Mouse (Mus musculus) CH12.LX (cell line): Measurements from ENCODE around the gene Olfr1269. TPM values are rescaled to one million over a fixed set of nuclear protein-coding genes. Genes with fewer than 3 reads are reported as not detected.

Source experiments
- DNase-seq: peaks from one replicate; pipeline ENCODE4 v3.0.0-alpha.2; 2013; ENCODE audit errors: extremely low read depth
- H3K27ac ChIP-seq: 2 replicates; pipeline ENCODE4 v1.5.1; 2012; ENCODE audit warnings: low read depth, mild to moderate bottlenecking, control low read depth, moderate library complexity; ENCODE audit not compliant: insufficient read depth
- H3K27me3 ChIP-seq: replicated peaks from 2 replicates; pipeline ENCODE3; 2012; ENCODE audit warnings: inconsistent platforms
- H3K36me3 ChIP-seq, 2 experiments: replicated peaks in 1 of 2; 2 replicates each; pipeline versions ENCODE3 to v1.6.1; 2012; ENCODE audit warnings: inconsistent platforms in 1 of 2, low read length in 1 of 2, mild to moderate bottlenecking in 1 of 2, mixed read lengths in 1 of 2, moderate library complexity in 1 of 2; ENCODE audit not compliant: control insufficient read depth in 1 of 2, insufficient read depth in 1 of 2
- H3K4me1 ChIP-seq, 2 experiments: 2 replicates each; pipeline ENCODE4 v1.6.1; 2012; ENCODE audit warnings: inconsistent platforms in 1 of 2, moderate library complexity in 1 of 2; ENCODE audit not compliant: insufficient read depth in 2 of 2, control insufficient read depth in 1 of 2
- H3K4me2 ChIP-seq: 2 replicates; pipeline ENCODE4 v1.6.1; 2012; ENCODE audit warnings: low read depth, mild to moderate bottlenecking, control low read depth; ENCODE audit not compliant: poor library complexity, insufficient read depth, severe bottlenecking
- H3K4me3 ChIP-seq, 3 experiments: fragments of 150-350 bp in 1 of 3; sonication (generic) in 1 of 3; replicated peaks in 1 of 3; 2 replicates each; pipeline versions ENCODE3 to v1.5.1; 2011 to 2012; ENCODE audit warnings: low read depth in 2 of 3, low read length in 2 of 3, mild to moderate bottlenecking in 2 of 3, moderate library complexity in 2 of 3, control low read depth in 1 of 3, improper control_type of control experiment in 1 of 3, inconsistent platforms in 1 of 3, mixed read lengths in 1 of 3; ENCODE audit not compliant: poor library complexity in 1 of 3
- H3K79me2 ChIP-seq: replicated peaks from 2 replicates; pipeline ENCODE4 v1.6.1; 2012; ENCODE audit warnings: mild to moderate bottlenecking, moderate library complexity; ENCODE audit not compliant: control insufficient read depth, poor library complexity, insufficient read depth, severe bottlenecking; ENCODE audit errors: extremely low read depth
- H3K9ac ChIP-seq: 2 replicates; pipeline ENCODE4 v1.6.1; 2012; ENCODE audit warnings: low read depth, mild to moderate bottlenecking, control low read depth, moderate library complexity; ENCODE audit not compliant: insufficient read depth
- H3K9me3 ChIP-seq: replicated peaks from 2 replicates; pipeline ENCODE3; 2012; ENCODE audit warnings: low read length, inconsistent platforms, mixed read lengths
- CHD1 ChIP-seq: IDR thresholded peaks from 2 replicates; pipeline ENCODE4 v1.6.1; 2012; ENCODE audit warnings: low read depth, low read length, improper control_type of control experiment, inconsistent platforms
- JUN ChIP-seq: IDR thresholded peaks from 2 replicates; pipeline ENCODE4 v1.6.1; 2011; ENCODE audit warnings: low read depth, mild to moderate bottlenecking, low read length, improper control_type of control experiment, moderate library complexity; ENCODE audit not compliant: insufficient read depth
- SIN3A ChIP-seq: IDR thresholded peaks from 2 replicates; pipeline ENCODE4 v1.6.1; 2012; ENCODE audit warnings: low read length, improper control_type of control experiment, inconsistent platforms
- ZC3H11A ChIP-seq: IDR thresholded peaks from 2 replicates; pipeline ENCODE4 v1.6.1; 2012; ENCODE audit warnings: low read depth, mild to moderate bottlenecking, inconsistent platforms, low read length, improper control_type of control experiment
- ZNF384 ChIP-seq: IDR thresholded peaks from 2 replicates; pipeline ENCODE4 v1.6.1; 2012; ENCODE audit warnings: low read depth, low read length, improper control_type of control experiment, inconsistent platforms
- dilution Hi-C: fragments of 300-500 bp; cut with MboI; formaldehyde crosslinking; loops from 2 replicates; pipeline ENCODE4 v1.14.3; 2020; ENCODE audit warnings: low sequenced_read_pairs; ENCODE audit not compliant: extremely low pct_unique_long_range_greater_than_20kb, extremely low pct_ligation_motif_present
- in situ Hi-C: fragments of 300-500 bp; cut with MboI; formaldehyde crosslinking; loops from 3 replicates; pipeline ENCODE4 v1.14.3; 2019; ENCODE audit warnings: low sequenced_read_pairs, low pct_ligation_motif_present, low pct_unique_long_range_greater_than_20kb, mixed read lengths
- polyA plus RNA-seq: library from polyadenylated mRNA; unstranded; fragments of >175 nt; gene quantifications from 2 replicates; pipeline ENCODE4 v1.2.1, GENCODE M21; 2012; ENCODE audit warnings: low read depth; ENCODE audit not compliant: insufficient read length
- total RNA-seq, 2 experiments: library from RNA; depleted of rRNA; stranded (reverse); fragments of 300-350 nt in 1 of 2; fragments of >200 nt in 1 of 2; gene quantifications; 2 replicates each; pipeline ENCODE4 v1.2.3; 2012 to 2014

Olfr1269 gene
- total and polyA plus RNA-seq, 3 experiments, result not detected

GRCm38 (mm10) chr2:90070065-90070464, 51.1 kb downstream of the Olfr1269 start:
- Histone ChIP-seq H3K9me3 (no peaks in the 10 kb centered on the region), H3K4me2 (no peak overlapping the region), H3K79me2 (no peaks in the 10 kb centered on the region), H3K4me1 (no peaks in the 10 kb centered on the region), H3K4me3 (no peak overlapping the region), H3K9ac (no peak overlapping the region), H3K27me3 (peaks cover 12% of the 10 kb centered on the region), H3K36me3 (no peaks in the 10 kb centered on the region), H3K27ac (no peak overlapping the region)
- no peak for TF ChIP-seq JUN
- no peak for TF ChIP-seq ZC3H11A
- no peak for TF ChIP-seq SIN3A
- TF ChIP-seq CHD1, result no peak
- no peak for TF ChIP-seq ZNF384
- DNase-seq, result no peak
- in situ Hi-C loops, result no loop called here
- dilution Hi-C loops, result no loop called here

Other genes with a start within 250 kb of the Olfr1269 start
- gene Olfr1257, start 243.0 kb downstream of the Olfr1269 start, total RNA-seq (2012; rRNA removed), result not detected in 2 replicates
- gene Olfr1257, start 243.0 kb downstream of the Olfr1269 start, total RNA-seq (2014; rRNA removed), result not detected in 2 replicates
- not detected in 2 replicates for gene Olfr1257, start 243.0 kb downstream of the Olfr1269 start, polyA plus RNA-seq
- gene Olfr1258, start 194.1 kb downstream of the Olfr1269 start, total RNA-seq (2012; rRNA removed), result not detected in 2 replicates
- not detected in 2 replicates for gene Olfr1258, start 194.1 kb downstream of the Olfr1269 start, total RNA-seq (2014; rRNA removed)
- gene Olfr1258, start 194.1 kb downstream of the Olfr1269 start, polyA plus RNA-seq, result not detected in 2 replicates
- gene Olfr1259, start 172.7 kb downstream of the Olfr1269 start, total RNA-seq (2012; rRNA removed), result 0.21 and 0.34 TPM in 2 replicates
- gene Olfr1259, start 172.7 kb downstream of the Olfr1269 start, total RNA-seq (2014; rRNA removed), result not detected in 2 replicates
- not detected in 2 replicates for gene Olfr1259, start 172.7 kb downstream of the Olfr1269 start, polyA plus RNA-seq
- not detected in 2 replicates for gene Olfr1260, start 147.1 kb downstream of the Olfr1269 start, total RNA-seq (2012; rRNA removed)
- not detected in 2 replicates for gene Olfr1260, start 147.1 kb downstream of the Olfr1269 start, total RNA-seq (2014; rRNA removed)
- gene Olfr1260, start 147.1 kb downstream of the Olfr1269 start, polyA plus RNA-seq, result not detected in 2 replicates
- not detected in 2 replicates for gene Olfr1261, start 130.2 kb downstream of the Olfr1269 start, total RNA-seq (2012; rRNA removed)
- not detected in 2 replicates for gene Olfr1261, start 130.2 kb downstream of the Olfr1269 start, total RNA-seq (2014; rRNA removed)
- not detected in 2 replicates for gene Olfr1261, start 130.2 kb downstream of the Olfr1269 start, polyA plus RNA-seq
- gene Olfr1262, start 121.3 kb downstream of the Olfr1269 start, total RNA-seq (2012; rRNA removed), result not detected in 2 replicates
- not detected in 2 replicates for gene Olfr1262, start 121.3 kb downstream of the Olfr1269 start, total RNA-seq (2014; rRNA removed)
- not detected in 2 replicates for gene Olfr1262, start 121.3 kb downstream of the Olfr1269 start, polyA plus RNA-seq
- not detected in 2 replicates for gene Olfr1263, start 109.3 kb downstream of the Olfr1269 start, total RNA-seq (2012; rRNA removed)
- not detected in 2 replicates for gene Olfr1263, start 109.3 kb downstream of the Olfr1269 start, total RNA-seq (2014; rRNA removed)
- gene Olfr1263, start 109.3 kb downstream of the Olfr1269 start, polyA plus RNA-seq, result not detected in 2 replicates
- gene Olfr1264, start 95.8 kb downstream of the Olfr1269 start, total RNA-seq (2012; rRNA removed), result not detected in 2 replicates
- not detected in 2 replicates for gene Olfr1264, start 95.8 kb downstream of the Olfr1269 start, total RNA-seq (2014; rRNA removed)
- gene Olfr1264, start 95.8 kb downstream of the Olfr1269 start, polyA plus RNA-seq, result not detected in 2 replicates
- not detected in 2 replicates for gene Olfr1265, start 86.1 kb downstream of the Olfr1269 start, total RNA-seq (2012; rRNA removed)
- gene Olfr1265, start 86.1 kb downstream of the Olfr1269 start, total RNA-seq (2014; rRNA removed), result not detected in 2 replicates
- not detected in 2 replicates for gene Olfr1265, start 86.1 kb downstream of the Olfr1269 start, polyA plus RNA-seq
- not detected in 2 replicates for gene Olfr140, start 57.8 kb downstream of the Olfr1269 start, total RNA-seq (2012; rRNA removed)
- not detected in 2 replicates for gene Olfr140, start 57.8 kb downstream of the Olfr1269 start, total RNA-seq (2014; rRNA removed)
- not detected in 2 replicates for gene Olfr140, start 57.8 kb downstream of the Olfr1269 start, polyA plus RNA-seq
- gene Olfr32, start 20.9 kb upstream of the Olfr1269 start, total RNA-seq (2012; rRNA removed), result not detected in 2 replicates
- gene Olfr32, start 20.9 kb upstream of the Olfr1269 start, total RNA-seq (2014; rRNA removed), result not detected in 2 replicates
- not detected in 2 replicates for gene Olfr32, start 20.9 kb upstream of the Olfr1269 start, polyA plus RNA-seq
- not detected in 2 replicates for gene Olfr1270, start 31.7 kb upstream of the Olfr1269 start, total RNA-seq (2012; rRNA removed)
- gene Olfr1270, start 31.7 kb upstream of the Olfr1269 start, total RNA-seq (2014; rRNA removed), result not detected in 2 replicates
- not detected in 2 replicates for gene Olfr1270, start 31.7 kb upstream of the Olfr1269 start, polyA plus RNA-seq
- not detected in 2 replicates for gene Olfr1506, start 103.1 kb upstream of the Olfr1269 start, total RNA-seq (2012; rRNA removed)
- not detected in 2 replicates for gene Olfr1506, start 103.1 kb upstream of the Olfr1269 start, total RNA-seq (2014; rRNA removed)
- gene Olfr1506, start 103.1 kb upstream of the Olfr1269 start, polyA plus RNA-seq, result not detected in 2 replicates
- gene Olfr142, start 136.2 kb upstream of the Olfr1269 start, total RNA-seq (2012; rRNA removed), result not detected in 2 replicates
- gene Olfr142, start 136.2 kb upstream of the Olfr1269 start, total RNA-seq (2014; rRNA removed), result not detected in 2 replicates
- gene Olfr142, start 136.2 kb upstream of the Olfr1269 start, polyA plus RNA-seq, result not detected in 2 replicates
- gene Olfr1271, start 149.6 kb upstream of the Olfr1269 start, total RNA-seq (2012; rRNA removed), result not detected in 2 replicates
- not detected in 2 replicates for gene Olfr1271, start 149.6 kb upstream of the Olfr1269 start, total RNA-seq (2014; rRNA removed)
- not detected in 2 replicates for gene Olfr1271, start 149.6 kb upstream of the Olfr1269 start, polyA plus RNA-seq
- gene Olfr1272, start 171.4 kb upstream of the Olfr1269 start, total RNA-seq (2012; rRNA removed), result not detected in 2 replicates
- not detected in 2 replicates for gene Olfr1272, start 171.4 kb upstream of the Olfr1269 start, total RNA-seq (2014; rRNA removed)
- gene Olfr1272, start 171.4 kb upstream of the Olfr1269 start, polyA plus RNA-seq, result not detected in 2 replicates
- not detected in 2 replicates for gene Gm13769, start 200.8 kb upstream of the Olfr1269 start, total RNA-seq (2012; rRNA removed)
- gene Gm13769, start 200.8 kb upstream of the Olfr1269 start, total RNA-seq (2014; rRNA removed), result not detected in 2 replicates
- not detected in 2 replicates for gene Gm13769, start 200.8 kb upstream of the Olfr1269 start, polyA plus RNA-seq